Mouse (Mus musculus): Measurements from ENCODE around the gene Itih2. TPM values are rescaled to one million over a fixed set of nuclear protein-coding genes. Genes with fewer than 3 reads are reported as not detected.

Gene Itih2
- under 1 TPM; 0.47 to 0.70 TPM for total RNA-seq (2021)

GRCm38 (mm10) chr2:10131296-10131695 is at the start of gene Itih2:
Itih2 (minus strand) TSS chr2:10131396.
- intact Hi-C loops (cut with DNase I): no loop called here
- no peak for DNase-seq (ENCODE audit: low spot score)

- intact Hi-C loops (cut with DNase I): no loop called here
- no peak for DNase-seq (ENCODE audit: low spot score)
Measured at GRCm38 (mm10) chr2:10169991-10170390, 38.8 kb upstream of the Itih2 start.

GRCm38 (mm10) chr2:10168016-10168415 is 36.8 kb upstream of the Itih2 start:
- DNase-seq (ENCODE audit: low spot score): peak; percentile 7
- intact Hi-C loops (cut with DNase I): no loop called here

- no peak for DNase-seq (ENCODE audit: low spot score)
- intact Hi-C loops (cut with DNase I): no loop called here
Measured at GRCm38 (mm10) chr2:10167283-10167682, 36.1 kb upstream of the Itih2 start.

GRCm38 (mm10) chr2:10166635-10167034 is 35.4 kb upstream of the Itih2 start:
- DNase-seq (ENCODE audit: low spot score): no peak
- intact Hi-C loops (cut with DNase I): no loop called here

- intact Hi-C loops (cut with DNase I): no loop called here
- no peak for DNase-seq (ENCODE audit: low spot score)
Measured at GRCm38 (mm10) chr2:10162011-10162410, 30.8 kb upstream of the Itih2 start.

GRCm38 (mm10) chr2:10157184-10157583 is 26.0 kb upstream of the Itih2 start:
- no peak for DNase-seq (ENCODE audit: low spot score)
- intact Hi-C loops (cut with DNase I): no loop called here

- intact Hi-C loops (cut with DNase I): no loop called here
- no peak for DNase-seq (ENCODE audit: low spot score)
Measured at GRCm38 (mm10) chr2:10153201-10154075, 22.2 kb upstream of the Itih2 start, which contains the start of gene Itih5. Itih5 (plus strand) TSS chr2:10153571.

- intact Hi-C loops (cut with DNase I): no loop called here
- DNase-seq (ENCODE audit: low spot score): no peak
Measured at GRCm38 (mm10) chr2:10152590-10152989, 21.4 kb upstream of the Itih2 start.

GRCm38 (mm10) chr2:10147176-10147575 is 16.0 kb upstream of the Itih2 start:
- DNase-seq (ENCODE audit: low spot score): no peak
- intact Hi-C loops (cut with DNase I): no loop called here

- intact Hi-C loops (cut with DNase I): no loop called here
- DNase-seq (ENCODE audit: low spot score): no peak
Measured at GRCm38 (mm10) chr2:10145514-10145913, 14.3 kb upstream of the Itih2 start.

- intact Hi-C loops (cut with DNase I): loop anchor here (1.0 to 2.0 kb wide), 2 partner anchors 42 to 146 kb away; no protein-coding TSS in a partner anchor
- peak; percentile 40 for DNase-seq (ENCODE audit: low spot score)
Measured at GRCm38 (mm10) chr2:10142472-10143454, 11.6 kb upstream of the Itih2 start.

GRCm38 (mm10) chr2:10140456-10140855 is 9.3 kb upstream of the Itih2 start:
- DNase-seq (ENCODE audit: low spot score): no peak
- intact Hi-C loops (cut with DNase I): no loop called here

- intact Hi-C loops (cut with DNase I): no loop called here
- DNase-seq (ENCODE audit: low spot score): no peak
Measured at GRCm38 (mm10) chr2:10137320-10137719, 6.1 kb upstream of the Itih2 start.

- intact Hi-C loops (cut with DNase I): no loop called here
- DNase-seq (ENCODE audit: low spot score): no peak
Measured at GRCm38 (mm10) chr2:10133941-10134340, 2.7 kb upstream of the Itih2 start.

- intact Hi-C loops (cut with DNase I): no loop called here
Measured at GRCm38 (mm10) chr2:10132128-10132527, 932 bp upstream of the Itih2 start.

GRCm38 (mm10) chr2:10130341-10130990 is 730 bp downstream of the Itih2 start:
- intact Hi-C loops (cut with DNase I): no loop called here
- DNase-seq (ENCODE audit: low spot score): no peak

More at GRCm38 (mm10) chr2:10132128-10132527, 932 bp upstream of the Itih2 start:
- no peak for DNase-seq (ENCODE audit: low spot score)

- no peak for DNase-seq (ENCODE audit: low spot score)
Measured at GRCm38 (mm10) chr2:10128571-10128970, 2.6 kb downstream of the Itih2 start.

GRCm38 (mm10) chr2:10127471-10127870 is 3.7 kb downstream of the Itih2 start:
- no peak for DNase-seq (ENCODE audit: low spot score)
- intact Hi-C loops (cut with DNase I): no loop called here

More at GRCm38 (mm10) chr2:10128571-10128970, 2.6 kb downstream of the Itih2 start:
- intact Hi-C loops (cut with DNase I): no loop called here

- no peak for DNase-seq (ENCODE audit: low spot score)
- intact Hi-C loops (cut with DNase I): no loop called here
Measured at GRCm38 (mm10) chr2:10126122-10126521, 5.1 kb downstream of the Itih2 start.

All from heart, postnatal 25 days (tissue).